Mouse (Mus musculus) forebrain, embryonic 16.5 days (tissue): ENCODE measurements at regions not wholly inside any gene's neighbourhood (a gene's known extent, or its start where the extent isn't known, plus 50 kb on each side); places are given as distances from the start of the nearest gene placed in this dataset.

Experiments used
- ATAC-seq: fragments of 200-750 bp; cut with Nextera tagmentation; 2 replicates; pipeline ENCODE4 v1.8.0; 2017; ENCODE audit warnings: mild to moderate bottlenecking, moderate library complexity
- H3K27ac ChIP-seq: fragments of 300-500 bp; sonication (generic); 2 replicates; pipeline ENCODE4 v1.5.1; 2014; ENCODE audit warnings: low read length, control low read depth
- H3K27me3 ChIP-seq: fragments of 300-500 bp; sonication (generic); replicated peaks from 2 replicates; pipeline ENCODE4 v1.6.1; 2014; ENCODE audit warnings: low read length; ENCODE audit not compliant: control insufficient read depth, insufficient read depth
- H3K36me3 ChIP-seq: fragments of 300-500 bp; sonication (generic); 2 replicates; pipeline ENCODE4 v1.6.1; 2014; ENCODE audit not compliant: control insufficient read depth, insufficient read depth
- H3K4me1 ChIP-seq: fragments of 300-500 bp; sonication (generic); replicated peaks from 2 replicates; pipeline ENCODE4 v1.6.1; 2014; ENCODE audit warnings: low read length; ENCODE audit not compliant: control insufficient read depth, insufficient read depth
- H3K4me2 ChIP-seq: fragments of 300-500 bp; sonication (generic); 2 replicates; pipeline ENCODE4 v1.6.1; 2014; ENCODE audit warnings: mild to moderate bottlenecking, low read length, control low read depth
- H3K4me3 ChIP-seq: fragments of 300-500 bp; sonication (generic); replicated peaks from 2 replicates; pipeline ENCODE4 v1.5.1; 2014; ENCODE audit warnings: mild to moderate bottlenecking, low read length, control low read depth
- H3K9ac ChIP-seq: fragments of 300-500 bp; sonication (generic); replicated peaks from 2 replicates; pipeline ENCODE4 v1.6.1; 2014; ENCODE audit warnings: low read depth, low read length, control low read depth
- H3K9me3 ChIP-seq: fragments of 300-500 bp; sonication (generic); 2 replicates; pipeline ENCODE4 v1.6.1; 2016; ENCODE audit warnings: low read length; ENCODE audit not compliant: control insufficient read depth
- WGBS: fragments of 180-500 bp; shearing (Covaris S2); extraction: QIAGEN DNeasy Blood & Tissue Kit; methylation state at CpG from one replicate; pipeline ENCODE4 v1.1.7; 2014; 5-methylcytosine and 5-hydroxymethylcytosine counted together

DNA sequence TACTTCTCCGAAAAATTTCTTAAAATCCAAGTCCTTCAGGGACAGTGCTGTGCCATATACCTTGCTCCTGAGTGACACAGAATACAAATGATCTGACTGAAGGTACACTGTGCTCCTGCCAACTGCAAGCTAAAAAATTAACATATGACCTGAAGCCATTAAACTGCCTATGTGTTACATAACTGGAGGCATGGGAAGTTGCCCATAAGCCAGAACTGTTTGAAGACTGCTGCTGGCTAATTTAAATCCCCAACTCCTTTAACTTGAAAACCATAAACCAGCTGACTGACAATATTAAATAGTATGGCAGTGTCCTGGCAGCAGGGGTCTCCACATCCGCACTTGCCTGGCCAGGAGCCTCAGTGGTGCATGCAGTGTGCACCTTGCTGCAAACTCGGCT, 68.9 kb upstream of the Ak4 start:
- Histone ChIP-seq H3K9ac (no peak overlapping the region), H3K9me3 (no peaks in the 10 kb centered on the region), H3K36me3 (peaks cover 17% of the 10 kb centered on the region), H3K27me3 (no peaks in the 10 kb centered on the region), H3K4me3 (no peak overlapping the region), H3K4me2 (no peak overlapping the region), H3K27ac (no peak overlapping the region), H3K4me1 (peaks cover 23% of the 10 kb centered on the region)
- no peak for ATAC-seq
- 89% methylated on average over 3 of the region's 3 CpGs for WGBS

- WGBS = 16% methylated on average over 4 of the region's 4 CpGs
- Histone ChIP-seq H3K4me3 (no peak overlapping the region), H3K36me3 (peaks cover 17% of the 10 kb centered on the region), H3K27ac (no peak overlapping the region), H3K9ac (no peak overlapping the region), H3K4me1 (peaks cover 15% of the 10 kb centered on the region), H3K4me2 (no peak overlapping the region), H3K27me3 (no peaks in the 10 kb centered on the region), H3K9me3 (no peaks in the 10 kb centered on the region)
- ATAC-seq = no peak
Measured at GRCm38 (mm10) chr4:101349413-101349812, 69.7 kb upstream of the Ak4 start.

DNA sequence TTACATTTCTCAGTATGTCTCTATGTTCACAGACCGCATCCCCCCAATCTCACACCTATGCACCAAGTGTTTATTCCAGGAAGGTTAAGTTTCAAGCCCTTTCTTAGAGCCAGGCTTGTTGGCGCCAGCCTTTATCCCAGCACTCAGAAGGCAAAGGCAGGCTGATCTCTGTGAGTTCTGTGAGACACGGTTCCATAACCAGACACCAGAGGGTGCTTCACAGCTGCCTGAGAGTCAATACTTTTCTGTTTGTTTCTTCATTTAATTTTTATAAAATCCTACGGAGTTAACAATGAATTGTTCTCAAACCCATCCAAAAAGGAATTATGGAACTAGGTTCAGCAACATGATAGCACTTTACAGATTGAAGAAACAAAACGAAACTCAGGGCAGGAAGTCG, 71.8 kb upstream of the Ak4 start:
- Histone ChIP-seq H3K36me3 (peaks cover 25% of the 10 kb centered on the region), H3K27ac (no peak overlapping the region), H3K27me3 (no peaks in the 10 kb centered on the region), H3K4me2 (no peak overlapping the region), H3K4me1 (no peaks in the 10 kb centered on the region), H3K9me3 (no peaks in the 10 kb centered on the region), H3K4me3 (no peak overlapping the region), H3K9ac (no peak overlapping the region)
- ATAC-seq = no peak
- WGBS = 86% methylated on average over 6 of the region's 6 CpGs

DNA sequence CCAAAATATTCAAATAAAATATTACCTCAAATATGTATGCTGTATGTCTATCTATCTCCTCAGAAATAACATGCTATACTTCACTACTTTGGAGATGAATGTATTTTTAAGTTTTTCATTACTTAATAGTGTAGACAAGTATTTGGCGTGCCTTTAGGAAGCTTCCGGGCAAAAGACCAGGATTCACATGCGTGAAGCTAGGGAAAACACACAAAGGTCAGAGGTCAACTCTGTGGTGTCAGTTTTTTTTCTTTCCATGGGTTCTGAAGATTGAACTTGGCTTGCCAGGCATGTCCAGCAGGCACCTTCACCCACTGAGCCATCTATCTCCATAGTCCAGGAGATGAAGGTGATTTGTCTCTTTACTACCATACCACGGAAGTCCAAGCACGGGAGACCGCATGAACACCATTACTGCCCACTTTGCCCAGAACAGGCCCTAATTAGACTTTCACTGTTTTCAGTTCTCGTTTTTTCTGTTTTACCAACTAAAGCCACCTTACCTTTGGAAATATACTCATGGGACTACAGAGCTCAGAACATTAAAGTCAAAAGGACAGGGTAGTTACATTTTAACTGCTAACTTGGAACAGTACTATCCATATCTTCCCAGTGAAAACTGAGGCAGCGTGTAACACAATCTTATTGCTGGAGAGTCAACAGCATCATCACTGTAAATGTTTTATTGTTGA, 76.9 kb upstream of the Ak4 start:
- Histone ChIP-seq H3K36me3 (peaks cover 23% of the 10 kb centered on the region), H3K4me1 (no peaks in the 10 kb centered on the region), H3K4me3 (no peak overlapping the region), H3K4me2 (no peak overlapping the region), H3K9ac (no peak overlapping the region), H3K9me3 (no peaks in the 10 kb centered on the region), H3K27ac (no peak overlapping the region), H3K27me3 (no peaks in the 10 kb centered on the region)
- ATAC-seq = no peak
- 93% methylated on average over 8 of the region's 8 CpGs for WGBS

GRCm38 (mm10) chr4:101340741-101341140, 75.7 kb upstream of the Jak1 start:
- Histone ChIP-seq H3K9me3 (no peaks in the 10 kb centered on the region), H3K27ac (no peak overlapping the region), H3K27me3 (no peaks in the 10 kb centered on the region), H3K9ac (no peak overlapping the region), H3K36me3 (peaks cover 12% of the 10 kb centered on the region), H3K4me1 (no peaks in the 10 kb centered on the region), H3K4me2 (no peak overlapping the region), H3K4me3 (no peak overlapping the region)
- ATAC-seq = no peak

- no peak overlapping the region for H3K4me3 ChIP-seq
- no peaks in the 10 kb centered on the region for H3K27me3 ChIP-seq
- H3K9ac ChIP-seq = no peak overlapping the region
- H3K9me3 ChIP-seq = no peaks in the 10 kb centered on the region
- no peak overlapping the region for H3K4me2 ChIP-seq
- H3K4me1 ChIP-seq = no peaks in the 10 kb centered on the region
- H3K27ac ChIP-seq = no peak overlapping the region
- ATAC-seq = no peak
- H3K36me3 ChIP-seq = no peaks in the 10 kb centered on the region
Measured at GRCm38 (mm10) chr4:101338211-101338610, 73.1 kb upstream of the Jak1 start.

GRCm38 (mm10) chr4:101336811-101337210, 71.7 kb upstream of the Jak1 start:
- Histone ChIP-seq H3K27ac (no peak overlapping the region), H3K36me3 (no peaks in the 10 kb centered on the region), H3K4me3 (no peak overlapping the region), H3K9me3 (no peaks in the 10 kb centered on the region), H3K4me2 (no peak overlapping the region), H3K4me1 (no peaks in the 10 kb centered on the region), H3K27me3 (no peaks in the 10 kb centered on the region), H3K9ac (no peak overlapping the region)
- ATAC-seq = no peak
- WGBS = 62% methylated on average over 4 of the region's 4 CpGs

GRCm38 (mm10) chr4:101336371-101336770, 71.3 kb upstream of the Jak1 start:
- no peak overlapping the region for H3K4me3 ChIP-seq
- H3K36me3 ChIP-seq = no peaks in the 10 kb centered on the region
- H3K27me3 ChIP-seq = no peaks in the 10 kb centered on the region
- H3K4me1 ChIP-seq = no peaks in the 10 kb centered on the region
- no peak for ATAC-seq
- H3K9ac ChIP-seq = no peak overlapping the region
- H3K9me3 ChIP-seq = no peaks in the 10 kb centered on the region
- H3K4me2 ChIP-seq = no peak overlapping the region
- no peak overlapping the region for H3K27ac ChIP-seq

GRCm38 (mm10) chr4:101333868-101334267, 68.8 kb upstream of the Jak1 start:
- ATAC-seq = no peak
- Histone ChIP-seq H3K9me3 (no peaks in the 10 kb centered on the region), H3K4me3 (no peak overlapping the region), H3K27ac (no peak overlapping the region), H3K27me3 (no peaks in the 10 kb centered on the region), H3K4me1 (no peaks in the 10 kb centered on the region), H3K9ac (no peak overlapping the region), H3K36me3 (no peaks in the 10 kb centered on the region), H3K4me2 (no peak overlapping the region)
- 95% methylated on average over 10 of the region's 10 CpGs for WGBS

- Histone ChIP-seq H3K36me3 (no peaks in the 10 kb centered on the region), H3K4me3 (no peak overlapping the region), H3K4me1 (no peaks in the 10 kb centered on the region), H3K27ac (no peak overlapping the region), H3K4me2 (no peak overlapping the region), H3K9me3 (no peaks in the 10 kb centered on the region), H3K27me3 (no peaks in the 10 kb centered on the region), H3K9ac (no peak overlapping the region)
- no peak for ATAC-seq
- 74% methylated on average over 3 of the region's 3 CpGs for WGBS
Measured at GRCm38 (mm10) chr4:101333036-101333435, 68.0 kb upstream of the Jak1 start.
